Mouse (Mus musculus) ES-E14 (cell line): ENCODE measurements around the gene 4930415O20Rik.

Experiments used
- HCFC1 ChIP-seq: IDR thresholded peaks from 2 replicates; pipeline ENCODE4 v1.6.1; 2012; ENCODE audit warnings: low read length, inconsistent platforms, borderline replicate concordance; ENCODE audit not compliant: insufficient read depth
- ZNF384 ChIP-seq: IDR thresholded peaks from 2 replicates; pipeline ENCODE4 v1.6.1; 2012; ENCODE audit warnings: low read depth, low read length, inconsistent platforms

DNA sequence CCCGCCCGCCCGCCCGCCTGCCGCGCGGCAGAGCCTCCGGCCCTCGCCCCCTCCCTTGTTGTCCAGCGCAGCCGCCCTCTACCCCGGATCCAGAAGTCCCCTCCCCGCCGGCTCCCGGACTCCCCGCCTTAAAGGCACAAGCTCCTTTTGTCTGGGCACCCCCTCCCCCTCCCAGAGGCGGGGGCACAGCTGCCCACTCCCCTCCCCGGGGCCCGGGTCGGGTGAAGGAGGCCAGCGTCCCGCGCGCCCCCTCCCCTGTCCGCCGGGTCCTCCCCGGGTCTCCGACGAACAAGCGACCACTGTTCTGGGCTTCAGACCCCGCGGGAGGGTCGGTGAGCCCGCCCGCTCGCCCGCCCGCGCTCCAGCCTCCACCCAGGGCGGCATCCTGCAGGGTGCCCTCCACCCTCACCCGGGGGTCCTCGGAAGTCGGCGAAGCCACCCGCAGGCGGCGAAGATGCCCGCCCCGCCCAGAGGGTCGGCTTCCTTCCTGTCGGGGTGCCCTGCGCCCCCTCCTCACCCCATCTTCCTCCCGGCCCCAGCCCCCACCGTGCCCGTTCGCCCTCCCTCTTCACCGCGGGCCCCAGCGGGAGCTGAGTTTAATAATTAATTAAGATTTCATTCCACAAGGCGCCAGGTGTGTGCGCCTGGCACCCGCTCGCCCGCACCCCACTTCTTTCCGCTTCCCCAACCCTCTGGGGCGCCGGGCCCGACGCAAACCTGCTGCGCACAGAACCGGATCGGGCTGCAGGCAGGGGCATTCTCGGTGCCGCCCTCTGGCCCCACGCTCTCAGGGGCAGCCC, 38.7 kb downstream of the 4930415O20Rik start, which contains the start of gene Adcy6:
- TF ChIP-seq HCFC1, result no peak
- no peak for TF ChIP-seq ZNF384
